Mouse (Mus musculus) gonadal fat pad, adult 2 months (tissue): ENCODE measurements at regions not wholly inside any gene's neighbourhood (a gene's known extent, or its start where the extent isn't known, plus 50 kb on each side); places are given as distances from the start of the nearest gene placed in this dataset.

ENCODE experiments used
- DNase-seq: peaks from one replicate; pipeline ENCODE4 v3.0.0-alpha.2; 2012; ENCODE audit warnings: low read depth

GRCm38 (mm10) chr12:117430886-117431285, 85.4 kb upstream of the Rapgef5 start:
- DNase-seq = peak; percentile 95

- DNase-seq = no peak
Measured at GRCm38 (mm10) chr12:117432788-117433187, 83.5 kb upstream of the Rapgef5 start.

- DNase-seq = peak; percentile 55
Measured at GRCm38 (mm10) chr12:117437011-117437410, 79.3 kb upstream of the Rapgef5 start.

- DNase-seq = no peak
Measured at GRCm38 (mm10) chr12:117439015-117439605, 77.2 kb upstream of the Rapgef5 start.

- DNase-seq = no peak
Measured at GRCm38 (mm10) chr12:117444247-117444989, 71.9 kb upstream of the Rapgef5 start.

GRCm38 (mm10) chr12:117447223-117447622, 69.1 kb upstream of the Rapgef5 start:
- DNase-seq = no peak

GRCm38 (mm10) chr12:117447843-117448728, 68.2 kb upstream of the Rapgef5 start:
- DNase-seq = no peak

- no peak for DNase-seq
Measured at GRCm38 (mm10) chr12:117449080-117449479, 67.2 kb upstream of the Rapgef5 start.

- DNase-seq = no peak
Measured at GRCm38 (mm10) chr12:117450106-117450505, 66.2 kb upstream of the Rapgef5 start.

- no peak for DNase-seq
Measured at GRCm38 (mm10) chr12:117450871-117451270, 65.4 kb upstream of the Rapgef5 start.

GRCm38 (mm10) chr12:117451441-117451840, 64.8 kb upstream of the Rapgef5 start:
- DNase-seq = no peak

- no peak for DNase-seq
Measured at GRCm38 (mm10) chr12:117455800-117456199, 60.5 kb upstream of the Rapgef5 start.

GRCm38 (mm10) chr12:117458132-117459070, 57.9 kb upstream of the Rapgef5 start:
- DNase-seq = peak; percentile 20

- no peak for DNase-seq
Measured at GRCm38 (mm10) chr12:117459541-117459940, 56.7 kb upstream of the Rapgef5 start.

GRCm38 (mm10) chr12:117465206-117465605, 51.1 kb upstream of the Rapgef5 start:
- no peak for DNase-seq

GRCm38 (mm10) chr12:117465998-117466397, 50.3 kb upstream of the Rapgef5 start:
- DNase-seq = no peak
